9 mouse cellular contexts compared by ENCODE assay signal in the genomic region with DNA sequence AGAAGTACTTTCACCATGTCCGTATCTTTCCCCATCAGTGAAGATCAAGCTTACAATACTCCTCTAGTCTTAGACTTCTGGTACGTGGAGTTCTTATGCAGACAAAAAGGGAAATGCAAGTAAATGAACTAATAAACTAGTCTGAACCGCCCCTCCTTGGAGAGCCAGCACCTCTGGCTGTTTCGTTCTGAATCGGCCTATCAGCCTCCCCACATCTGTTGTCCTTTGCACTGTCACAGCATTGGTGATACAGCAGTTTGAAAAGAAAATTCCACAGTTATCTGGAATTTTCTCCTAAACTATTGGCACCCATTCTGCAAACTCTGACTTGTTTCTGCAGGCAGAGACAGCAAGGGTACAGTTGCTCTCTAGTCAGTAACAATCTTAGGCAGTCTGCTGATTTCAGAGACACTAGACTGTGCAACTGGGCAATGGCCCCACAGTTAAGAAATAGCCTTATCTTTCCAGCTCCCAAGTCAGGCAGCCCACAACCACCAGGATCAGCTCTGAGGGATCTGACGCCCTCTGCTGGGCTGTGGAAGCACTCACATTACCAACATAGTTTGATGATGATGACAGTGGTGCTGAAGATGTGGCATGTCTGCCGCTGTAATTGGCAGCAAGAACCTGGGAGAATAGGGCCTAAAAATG.
A peak's percentile ranks its signal among the peaks of the same experiment; 100 is the strongest.
DNase-seq lines count a peak whose midpoint lies in the region; ATAC-seq lines count a peak whose summit lies in the region.
"Had no signal": no experiment of that assay in that cellular context is flagged by ENCODE, and none has a peak within 500 bp of the region (broad histone marks: within the 10 kb centered on the region; RNA-seq: fewer than 3 reads in every experiment).

No protein-coding gene starts in this region.

- H3K4me2 ChIP-seq in lung, embryonic 16.5 days (ENCODE audit: low read depth, low read length): no peak overlapping the region

- H3K9ac ChIP-seq in lung, embryonic 16.5 days (ENCODE audit: low read length): no peak overlapping the region

- no peak overlapping the region for H3K27ac ChIP-seq in heart, embryonic 10.5 days
- H3K27ac ChIP-seq in lung, embryonic 16.5 days (ENCODE audit: low read length): no peak overlapping the region
- H3K27ac ChIP-seq: macrophage had no signal

- DNase-seq in heart, adult 11 months: peak; percentile 97
- no peak for DNase-seq in heart, embryonic 10.5 days (ENCODE audit: low spot score)
- DNase-seq in 3T3-L1 (ENCODE audit: low read depth, low spot score) (peak; percentile 49), ZHBTc4 (ENCODE audit: low read depth, low spot score) (peak; percentile 85)
- peak; percentile 14 for DNase-seq in embryo, embryonic 11.5 days (ENCODE audit: low read depth, low spot score)
- DNase-seq in heart, postnatal 4 days: peak; percentile 63
- DNase-seq in testis, postnatal 14 days (ENCODE audit: low spot score): peak; percentile 38

- no peak overlapping the region for H3K4me3 ChIP-seq in heart, embryonic 10.5 days
- H3K4me3 ChIP-seq in lung, embryonic 16.5 days (ENCODE audit: low read length): no peak overlapping the region

- H3K36me3 ChIP-seq in heart, embryonic 10.5 days: 0 out of 2 replicates have a peak, but pooled peaks cover 4% of the 10 kb centered on the region
- H3K36me3 ChIP-seq in lung, embryonic 16.5 days (ENCODE audit: control insufficient read depth, insufficient read depth, low read length): no peaks in the 10 kb centered on the region

- peaks cover 32% of the 10 kb centered on the region for H3K4me1 ChIP-seq in heart, embryonic 10.5 days
- H3K4me1 ChIP-seq in lung, embryonic 16.5 days (replicated peaks; ENCODE audit: control insufficient read depth, insufficient read depth, low read length): no peaks in the 10 kb centered on the region

- H3K27me3 ChIP-seq in heart, embryonic 10.5 days (ENCODE audit: insufficient read depth, poor library complexity, severe bottlenecking): no peaks in the 10 kb centered on the region
- no peaks in the 10 kb centered on the region for H3K27me3 ChIP-seq in lung, embryonic 16.5 days (ENCODE audit: control insufficient read depth, insufficient read depth, low read depth, low read length)

- 0 out of 2 replicates have a peak, but pooled peaks have one; percentile 64 for ATAC-seq in lung, embryonic 16.5 days (ENCODE audit: low read depth)

- H3K9me3 ChIP-seq in heart, embryonic 10.5 days: no peaks in the 10 kb centered on the region
- H3K9me3 ChIP-seq in lung, embryonic 16.5 days (ENCODE audit: control insufficient read depth, low read length): no peaks in the 10 kb centered on the region

- 63% methylated on average over 7 of the region's 7 CpGs for WGBS in heart, embryonic 10.5 days
- 68% methylated on average over 7 of the region's 7 CpGs for WGBS in lung, embryonic 16.5 days
